27 mouse cellular contexts compared by ENCODE assay signal in genomic region chr6:97407914-97408313, GRCm38 (mm10).
"Had no signal": no experiment of that assay in that cellular context is flagged by ENCODE, and none has a peak within 500 bp of the region (broad histone marks: within the 10 kb centered on the region; RNA-seq: fewer than 3 reads in every experiment).

No protein-coding gene starts in this region.

- H3K4me3 ChIP-seq: gastrocnemius, adult 2 months; heart, embryonic 10.5 days; heart, embryonic 12.5 days; hindbrain, embryonic 10.5 days; hindbrain, embryonic 12.5 days; kidney, embryonic 15.5 days; limb, embryonic 13.5 days; limb, embryonic 15.5 days had no signal

- H3K36me3 ChIP-seq: heart, embryonic 10.5 days; heart, embryonic 12.5 days; kidney, embryonic 15.5 days; limb, embryonic 13.5 days; limb, embryonic 15.5 days; liver, embryonic 13.5 days had no signal

- DNase-seq: gastrocnemius, adult 2 months; gastrocnemius, postnatal 10 days; gastrocnemius, postnatal 25 days; heart, adult 18-20 months; heart, postnatal 10 days; heart, postnatal 4 days; kidney, adult 11 months; kidney, adult 2 months; kidney, adult 9 months; kidney, postnatal 14 days; kidney, postnatal 36 days; layer of hippocampus, adult 9-11 months; layer of hippocampus, postnatal 36 days; left cerebral cortex, postnatal 4 days had no signal

- H3K9ac ChIP-seq: heart, embryonic 12.5 days; hindbrain, embryonic 12.5 days; hindbrain, embryonic 14.5 days; kidney, embryonic 15.5 days; limb, embryonic 13.5 days; limb, embryonic 15.5 days; liver, embryonic 13.5 days had no signal

- H3K27ac ChIP-seq: gastrocnemius, adult 2 months; heart, embryonic 10.5 days; hindbrain, embryonic 10.5 days; hindbrain, embryonic 12.5 days; hindbrain, embryonic 14.5 days; kidney, embryonic 15.5 days; kidney, postnatal 0 days; limb, embryonic 13.5 days; limb, embryonic 15.5 days; liver, embryonic 13.5 days had no signal

- H3K4me2 ChIP-seq: heart, embryonic 12.5 days; hindbrain, embryonic 12.5 days; hindbrain, embryonic 14.5 days; kidney, embryonic 15.5 days; limb, embryonic 13.5 days; limb, embryonic 15.5 days had no signal

- H3K9me3 ChIP-seq: heart, embryonic 10.5 days; heart, embryonic 12.5 days; hindbrain, embryonic 10.5 days; hindbrain, embryonic 12.5 days; kidney, embryonic 15.5 days; limb, embryonic 13.5 days; limb, embryonic 15.5 days; liver, embryonic 13.5 days had no signal

- ATAC-seq: hindbrain, embryonic 16.5 days; inflammation-experienced regulatory T-cells, adult 6 months; intestine, embryonic 16.5 days had no signal

- H3K27me3 ChIP-seq: hindbrain, embryonic 12.5 days; kidney, embryonic 15.5 days; limb, embryonic 13.5 days; limb, embryonic 15.5 days; liver, embryonic 13.5 days had no signal
